Mouse (Mus musculus) olfactory bulb, adult 2 months (tissue): ENCODE results near the gene Ppip5k2.

Source experiments
- CTCF ChIP-seq: fragments of 200-500 bp; IDR thresholded peaks from 2 replicates; pipeline ENCODE4 v1.5.1; 2012; ENCODE audit warnings: low read depth, mild to moderate bottlenecking, low read length, moderate library complexity; ENCODE audit not compliant: insufficient read depth
- POLR2A ChIP-seq: fragments of 200-500 bp; IDR thresholded peaks from 2 replicates; pipeline ENCODE4 v1.6.1; 2012; ENCODE audit warnings: mild to moderate bottlenecking, low read depth, low read length, moderate library complexity; ENCODE audit not compliant: insufficient read depth

DNA sequence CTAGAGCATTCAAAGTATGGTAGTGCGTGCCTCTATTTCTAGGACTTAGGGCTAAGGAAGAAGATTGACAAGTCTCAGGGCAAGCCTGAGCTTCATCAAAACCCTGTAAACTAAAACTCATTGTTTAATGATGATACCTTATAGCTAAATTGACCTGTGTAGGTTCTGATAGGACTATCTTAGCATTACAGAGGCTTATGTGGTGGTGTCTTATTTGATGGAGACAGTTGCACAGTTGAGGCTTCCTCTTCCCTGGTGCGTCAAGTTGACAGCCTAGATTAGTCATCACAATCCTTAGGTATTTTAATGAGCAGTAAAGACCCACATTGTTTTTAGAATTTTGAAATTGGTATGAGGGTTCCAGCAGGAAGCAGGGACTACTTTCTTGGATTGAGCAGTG, 3.8 kb upstream of the Ppip5k2 start:
- TF ChIP-seq CTCF (no peak), POLR2A (no peak)
